In genomic region chr5:77851645-77852044, GRCm38 (mm10) we compare ENCODE assay signal across 28 mouse cellular contexts.
DNase-seq lines count a peak whose midpoint lies in the region; ATAC-seq and TF ChIP-seq lines count a peak whose summit lies in the region.
"Had no signal": no experiment of that assay in that cellular context is flagged by ENCODE, and none has a peak within 500 bp of the region (broad histone marks: within the 10 kb centered on the region; RNA-seq: fewer than 3 reads in every experiment).

No protein-coding gene starts in this region.

- in situ Hi-C loops in ES-E14 (cut with MboI; ENCODE audit: low sequenced_read_pairs in 2 of 2, unreplicated experiment in 2 of 2) = no loop called here

- ATAC-seq in kidney, embryonic 16.5 days (ENCODE audit: low FRiP score, low TSS enrichment) = no peak
- ATAC-seq in stomach, postnatal 0 days (ENCODE audit: low FRiP score, low TSS enrichment) = no peak
- ATAC-seq: forebrain, postnatal 0 days; inflammation-experienced regulatory T-cells, adult 6 months; liver, embryonic 12.5 days; liver, postnatal 0 days; lung, postnatal 0 days had no signal

- H3K9me3 ChIP-seq in kidney, embryonic 16.5 days (ENCODE audit: low read length) = no peaks in the 10 kb centered on the region
- H3K9me3 ChIP-seq in ES-E14 (ENCODE audit: control insufficient read depth, insufficient read depth, low read depth, low read length) = no peaks in the 10 kb centered on the region
- no peaks in the 10 kb centered on the region for H3K9me3 ChIP-seq in stomach, postnatal 0 days (ENCODE audit: control insufficient read depth, low read length)
- H3K9me3 ChIP-seq: heart, embryonic 15.5 days; hindbrain, embryonic 12.5 days; midbrain, embryonic 12.5 days; neural tube, embryonic 12.5 days had no signal

- H3K4me1 ChIP-seq in kidney, adult 2 months (ENCODE audit: control insufficient read depth, insufficient read depth, low read length) = no peaks in the 10 kb centered on the region
- H3K4me1 ChIP-seq in kidney, embryonic 16.5 days (ENCODE audit: insufficient read depth, low read length) = no peaks in the 10 kb centered on the region
- no peaks in the 10 kb centered on the region for H3K4me1 ChIP-seq in ES-E14 (ENCODE audit: control insufficient read depth in 2 of 2, insufficient read depth in 2 of 2, low read length in 2 of 2, poor library complexity in 1 of 2)
- H3K4me1 ChIP-seq in stomach, postnatal 0 days (replicated peaks; ENCODE audit: control insufficient read depth, insufficient read depth) = no peaks in the 10 kb centered on the region
- H3K4me1 ChIP-seq in lung, adult 2 months (ENCODE audit: control insufficient read depth, insufficient read depth, low read length) = no peaks in the 10 kb centered on the region
- H3K4me1 ChIP-seq: heart, embryonic 15.5 days; hindbrain, embryonic 12.5 days; liver, embryonic 12.5 days; megakaryocyte, embryonic 14.5 days; midbrain, embryonic 12.5 days; neural tube, embryonic 12.5 days had no signal

- no peak overlapping the region for H3K27ac ChIP-seq in kidney, adult 2 months (ENCODE audit: insufficient read depth, low read depth, low read length)
- H3K27ac ChIP-seq in kidney, embryonic 16.5 days (ENCODE audit: low read length) = no peak overlapping the region
- no peak overlapping the region for H3K27ac ChIP-seq in ES-E14 (ENCODE audit: insufficient read depth, low read depth, low read length, poor library complexity, severe bottlenecking)
- no peak overlapping the region for H3K27ac ChIP-seq in stomach, postnatal 0 days (replicated peaks)
- H3K27ac ChIP-seq: heart, embryonic 15.5 days; hindbrain, embryonic 12.5 days; liver, embryonic 12.5 days; midbrain, embryonic 12.5 days; neural tube, embryonic 12.5 days had no signal

- H3K27me3 ChIP-seq in kidney, adult 2 months (replicated peaks; ENCODE audit: control insufficient read depth, insufficient read depth, low read length) = no peaks in the 10 kb centered on the region
- H3K27me3 ChIP-seq in kidney, embryonic 16.5 days (ENCODE audit: insufficient read depth, low read length) = no peaks in the 10 kb centered on the region
- no peaks in the 10 kb centered on the region for H3K27me3 ChIP-seq in stomach, postnatal 0 days (ENCODE audit: control insufficient read depth, insufficient read depth, low read length)
- H3K27me3 ChIP-seq: heart, embryonic 15.5 days; hindbrain, embryonic 12.5 days; liver, embryonic 12.5 days; megakaryocyte, embryonic 14.5 days; midbrain, embryonic 12.5 days; neural tube, embryonic 12.5 days had no signal

- TF ChIP-seq POLR2A in kidney, adult 2 months (IDR thresholded peaks at IDR 0.05; ENCODE audit: low read depth, low read length) = no peak
- TF ChIP-seq POLR2A in lung, adult 2 months (IDR thresholded peaks at IDR 0.05; ENCODE audit: borderline replicate concordance, extremely low read depth, low read depth, low read length) = no peak

- H3K4me3 ChIP-seq in kidney, adult 2 months (ENCODE audit: insufficient read depth, low read depth, low read length) = no peak overlapping the region
- H3K4me3 ChIP-seq in kidney, embryonic 16.5 days (ENCODE audit: low read length) = no peak overlapping the region
- no peak overlapping the region for H3K4me3 ChIP-seq in ES-E14 (ENCODE audit: insufficient read depth in 1 of 2, low read depth in 1 of 2, low read length in 2 of 2, poor library complexity in 1 of 2, severe bottlenecking in 1 of 2)
- no peak overlapping the region for H3K4me3 ChIP-seq in stomach, postnatal 0 days (ENCODE audit: low read depth, low read length)
- H3K4me3 ChIP-seq in lung, adult 2 months (replicated peaks; ENCODE audit: extremely low read depth, low read depth, low read length) = no peak overlapping the region
- H3K4me3 ChIP-seq: erythroblast, embryonic 14.5 days; heart, embryonic 15.5 days; hindbrain, embryonic 12.5 days; liver, embryonic 12.5 days; megakaryocyte, embryonic 14.5 days; midbrain, embryonic 12.5 days; myocyte; neural tube, embryonic 12.5 days had no signal

- whole genome bisulfite sequencing in kidney, adult 2 months = 90% methylated on average over 3 of the region's 3 CpGs
- WGBS in kidney, embryonic 16.5 days = 98% methylated on average over 3 of the region's 3 CpGs
- 89% methylated on average over 3 of the region's 3 CpGs for WGBS in stomach, postnatal 0 days
- WGBS in lung, adult 2 months = 76% methylated on average over 3 of the region's 3 CpGs

- peak; percentile 4 for DNase-seq in kidney, adult 2 months
- DNase-seq in testis, postnatal 10 days (ENCODE audit: low spot score) = peak; percentile 41
- no peak for DNase-seq in testis, postnatal 14 days (ENCODE audit: low spot score)
- peak; percentile 3 for DNase-seq in ES-E14 (ENCODE audit: low read depth, low spot score)
- no peak for DNase-seq in stomach, postnatal 0 days (ENCODE audit: low spot score)
- DNase-seq in lung, adult 2 months = no peak
- DNase-seq in left cerebral cortex, adult 9 months (ENCODE audit: low spot score in 2 of 2) = no peak
- DNase-seq: adrenal gland, postnatal 14 days; cerebellum, adult 11-12 months; cerebellum, postnatal 10 days; forebrain, postnatal 0 days; layer of hippocampus, adult 9-11 months; left cerebral cortex, postnatal 4 days; liver, postnatal 0 days; lung, postnatal 4 days; right cerebral cortex, adult 18-20 months; thymus, postnatal 14 days had no signal

- TF ChIP-seq CTCF in kidney, adult 2 months (conservative IDR thresholded peaks at IDR 0.05; ENCODE audit: insufficient read depth, insufficient read length, low read depth, low read length) = no peak
- TF ChIP-seq CTCF in stomach, postnatal 0 days (IDR thresholded peaks at IDR 0.05; ENCODE audit: low read depth) = peak; percentile 56
- TF ChIP-seq CTCF in lung, adult 2 months (IDR thresholded peaks at IDR 0.05; ENCODE audit: insufficient read depth, low read length) = no peak

- TF ChIP-seq EP300 in stomach, postnatal 0 days (optimal IDR thresholded peaks at IDR 0.05) = no peak

- no peak overlapping the region for H3K4me2 ChIP-seq in kidney, embryonic 16.5 days (replicated peaks; ENCODE audit: low read depth, low read length)
- no peak overlapping the region for H3K4me2 ChIP-seq in stomach, postnatal 0 days (replicated peaks; ENCODE audit: low read depth)
- H3K4me2 ChIP-seq: heart, embryonic 15.5 days; hindbrain, embryonic 12.5 days; liver, embryonic 12.5 days; midbrain, embryonic 12.5 days; neural tube, embryonic 12.5 days had no signal

- H3K36me3 ChIP-seq in kidney, adult 2 months (ENCODE audit: control insufficient read depth, insufficient read depth, low read length) = no peaks in the 10 kb centered on the region
- H3K36me3 ChIP-seq in kidney, embryonic 16.5 days (ENCODE audit: insufficient read depth, low read length) = no peaks in the 10 kb centered on the region
- no peaks in the 10 kb centered on the region for H3K36me3 ChIP-seq in ES-E14 (ENCODE audit: control insufficient read depth, insufficient read depth, low read length, poor library complexity, severe bottlenecking)
- H3K36me3 ChIP-seq in stomach, postnatal 0 days (ENCODE audit: control insufficient read depth, insufficient read depth, low read length) = no peaks in the 10 kb centered on the region
- H3K36me3 ChIP-seq: heart, embryonic 15.5 days; hindbrain, embryonic 12.5 days; liver, embryonic 12.5 days; midbrain, embryonic 12.5 days; neural tube, embryonic 12.5 days had no signal

- H3K9ac ChIP-seq in kidney, embryonic 16.5 days (replicated peaks; ENCODE audit: low read length) = no peak overlapping the region
- no peak overlapping the region for H3K9ac ChIP-seq in ES-E14 (ENCODE audit: insufficient read depth, low read depth, low read length, poor library complexity, severe bottlenecking)
- no peak overlapping the region for H3K9ac ChIP-seq in stomach, postnatal 0 days (ENCODE audit: low read length)
- H3K9ac ChIP-seq: forebrain, postnatal 0 days; heart, embryonic 15.5 days; hindbrain, embryonic 12.5 days; liver, embryonic 12.5 days; liver, postnatal 0 days; midbrain, embryonic 12.5 days; neural tube, embryonic 12.5 days had no signal

TF ChIP-seq in ES-E14, 5 proteins besides CTCF, POLR2A, EP300 and RAD21:
- TF ChIP-seq HCFC1 (IDR thresholded peaks at IDR 0.05; ENCODE audit: borderline replicate concordance, insufficient read depth, low read length) = no peak
- TF ChIP-seq MAFK (IDR thresholded peaks at IDR 0.05; ENCODE audit: insufficient read depth, low read depth, low read length) = no peak
- TF ChIP-seq ZNF384 (IDR thresholded peaks at IDR 0.05; ENCODE audit: low read depth, low read length) = no peak
- no peak for TF ChIP-seq ZC3H11A (IDR thresholded peaks at IDR 0.05; ENCODE audit: borderline replicate concordance, low read depth, low read length)
- no peak for TF ChIP-seq CHD2 (IDR thresholded peaks at IDR 0.05; ENCODE audit: low read depth, low read length)
TF ChIP-seq in ES-E14: peak in this region for 0.

Comparison
In these comparisons a context has a peak if more than half of its experiments do, and no peak if none do; other contexts are left out.
1. DNase-seq: peak in kidney, adult 2 months (single experiment), testis, postnatal 10 days (single experiment) and ES-E14 (single experiment); none in testis, postnatal 14 days (single experiment), stomach, postnatal 0 days (single experiment), lung, adult 2 months (single experiment) and left cerebral cortex, adult 9 months (0 of 2).